Mouse (Mus musculus) bone marrow, adult 2 months (tissue): ENCODE results near the gene Hsd17b1. TPM values are rescaled to one million over a fixed set of nuclear protein-coding genes. Genes with fewer than 3 reads are reported as not detected.

Source experiments
- H3K27ac ChIP-seq: fragments of 200-500 bp; 2 replicates; pipeline ENCODE4 v1.5.1; 2012; ENCODE audit warnings: low read depth, mild to moderate bottlenecking, control low read depth, inconsistent platforms, low read length; ENCODE audit not compliant: control insufficient read depth, poor library complexity, insufficient read depth
- H3K4me1 ChIP-seq: fragments of 200-500 bp; 2 replicates; pipeline ENCODE4 v1.6.1; 2011; ENCODE audit warnings: low read length; ENCODE audit not compliant: control insufficient read depth, insufficient read depth
- H3K4me3 ChIP-seq: fragments of 200-500 bp; replicated peaks from 2 replicates; pipeline ENCODE3; 2011; ENCODE audit warnings: mild to moderate bottlenecking, low read depth, low read length, control low read depth; ENCODE audit not compliant: control insufficient read depth
- CTCF ChIP-seq: fragments of 200-500 bp; IDR thresholded peaks from 2 replicates; pipeline ENCODE4 v1.5.1; 2011; ENCODE audit warnings: low read length, control low read depth; ENCODE audit not compliant: control insufficient read depth, insufficient read depth
- POLR2A ChIP-seq: fragments of 200-500 bp; IDR thresholded peaks from 2 replicates; pipeline ENCODE4 v1.6.1; 2011; ENCODE audit warnings: low read depth, mild to moderate bottlenecking, control low read depth, low read length, borderline replicate concordance; ENCODE audit not compliant: control insufficient read depth
- WGBS: fragments of 180-500 bp; shearing (Covaris S2); methylation state at CpG from one replicate; pipeline ENCODE4 v1.1.7; 2018; 5-methylcytosine and 5-hydroxymethylcytosine counted together
- polyA plus RNA-seq: library from polyadenylated mRNA; stranded (reverse); fragments of >200 nt; gene quantifications from 2 replicates; pipeline ENCODE4 v1.2.4, GENCODE M21; 2011; ENCODE audit warnings: low replicate concordance; ENCODE audit not compliant: missing spikeins, insufficient read depth, insufficient read length

Gene Hsd17b1
- polyA plus RNA-seq, 1 experiment: 2.3 TPM

GRCm38 (mm10) chr11:101098231-101098630 lies 20.0 kb downstream of the Hsd17b1 start:
- 87% methylated on average over 8 of the region's 8 CpGs for WGBS
- H3K27ac ChIP-seq: no peak overlapping the region
- no peaks in the 10 kb centered on the region for H3K4me1 ChIP-seq
- H3K4me3 ChIP-seq: no peak overlapping the region
- TF ChIP-seq POLR2A (no peak), CTCF (no peak)

GRCm38 (mm10) chr11:101103011-101103410 lies 24.8 kb downstream of the Hsd17b1 start:
- Histone ChIP-seq H3K4me1 (0 out of 2 replicates have a peak, but pooled peaks cover under 1% of the 10 kb centered on the region), H3K27ac (no peak overlapping the region), H3K4me3 (no peak overlapping the region)
- TF ChIP-seq CTCF: no peak
- no peak for TF ChIP-seq POLR2A
- WGBS: 89% methylated on average over 5 of the region's 5 CpGs

DNA sequence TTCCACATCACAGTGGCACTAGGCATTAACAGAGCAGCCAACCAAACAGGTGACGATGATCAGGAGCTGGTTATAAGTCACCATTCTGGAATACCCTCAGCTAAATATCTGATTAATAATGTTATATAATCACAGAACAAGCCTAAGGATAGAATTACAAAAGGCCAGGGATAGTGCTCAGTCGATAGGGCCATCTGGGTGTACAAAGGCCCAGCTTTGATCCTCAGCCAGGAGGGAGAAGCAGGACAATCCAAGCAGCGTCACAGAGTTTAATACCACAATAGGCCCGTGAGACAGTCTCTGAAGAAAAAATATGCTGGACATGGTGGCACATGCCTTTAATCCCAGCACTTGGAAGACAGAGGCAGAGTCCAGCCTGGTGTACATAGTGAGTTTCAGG lies 31.1 kb downstream of the Hsd17b1 start:
- H3K27ac ChIP-seq: no peak overlapping the region
- 89% methylated on average over 4 of the region's 4 CpGs for WGBS
- TF ChIP-seq CTCF (no peak), POLR2A (no peak)
- 0 out of 2 replicates have a peak, but pooled peaks cover 1% of the 10 kb centered on the region for H3K4me1 ChIP-seq
- no peak overlapping the region for H3K4me3 ChIP-seq

DNA sequence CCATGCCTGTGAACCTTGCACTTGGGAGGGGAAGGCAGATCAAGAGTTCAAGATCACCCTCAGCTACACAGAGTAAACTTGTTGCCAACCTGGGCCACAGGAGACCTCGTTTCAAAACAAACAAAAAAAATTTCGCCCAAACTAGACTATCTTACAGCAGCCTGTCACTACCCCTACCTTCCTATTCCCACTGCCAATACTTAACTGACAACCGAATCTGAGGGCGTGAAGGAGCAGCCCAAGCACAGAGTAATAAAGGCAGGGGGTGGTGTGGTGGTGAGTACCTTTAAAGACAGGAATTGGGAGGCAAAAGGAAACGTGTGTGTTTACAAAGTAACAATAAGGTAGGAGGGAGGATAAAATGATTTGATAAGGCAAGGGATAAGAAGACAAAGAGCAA lies 32.5 kb downstream of the Hsd17b1 start:
- Histone ChIP-seq H3K4me1 (peaks cover 3% of the 10 kb centered on the region; the same call in 1 of the 2 replicates), H3K4me3 (no peak overlapping the region), H3K27ac (no peak overlapping the region)
- TF ChIP-seq POLR2A: no peak
- TF ChIP-seq CTCF: no peak
- WGBS: 74% methylated on average over 5 of the region's 5 CpGs

GRCm38 (mm10) chr11:101111178-101111577 lies 33.0 kb downstream of the Hsd17b1 start:
- H3K27ac ChIP-seq: no peak overlapping the region
- WGBS: 89% methylated on average over 4 of the region's 4 CpGs
- H3K4me1 ChIP-seq: peaks cover 3% of the 10 kb centered on the region; the same call in 1 of the 2 replicates
- TF ChIP-seq CTCF (no peak), POLR2A (no peak)
- no peak overlapping the region for H3K4me3 ChIP-seq

GRCm38 (mm10) chr11:101112186-101112585 lies 34.0 kb downstream of the Hsd17b1 start:
- Histone ChIP-seq H3K4me3 (no peak overlapping the region), H3K27ac (no peak overlapping the region), H3K4me1 (peaks cover 3% of the 10 kb centered on the region; the same call in 1 of the 2 replicates)
- TF ChIP-seq POLR2A (no peak), CTCF (no peak)
- 92% methylated on average over 3 of the region's 3 CpGs for WGBS

- Histone ChIP-seq H3K4me1 (peaks cover 2% of the 10 kb centered on the region; the same call in 1 of the 2 replicates), H3K27ac (no peak overlapping the region), H3K4me3 (no peak overlapping the region)
- 34% methylated on average over 2 of the region's 2 CpGs for WGBS
- no peak for TF ChIP-seq POLR2A
- TF ChIP-seq CTCF: no peak
Measured at GRCm38 (mm10) chr11:101115564-101115963, 37.4 kb downstream of the Hsd17b1 start.

- 32% methylated on average over 4 of the region's 4 CpGs for WGBS
- H3K27ac ChIP-seq: no peak overlapping the region
- H3K4me1 ChIP-seq: peaks cover 2% of the 10 kb centered on the region; the same call in 1 of the 2 replicates
- peak overlapping the region; percentile 19 for H3K4me3 ChIP-seq
- TF ChIP-seq CTCF: no peak
- TF ChIP-seq POLR2A: no peak
Measured at GRCm38 (mm10) chr11:101118105-101118504, 39.9 kb downstream of the Hsd17b1 start.
